Mouse (Mus musculus) inflammation-experienced regulatory T-cells, adult 6 months (primary cell): ENCODE data around the gene Dscaml1. TPM values are rescaled to one million over a fixed set of nuclear protein-coding genes. Genes with fewer than 3 reads are reported as not detected.

Source experiments
- ATAC-seq: one replicate; pipeline ENCODE4 v1.8.0; 2017
- polyA plus RNA-seq, 3 experiments: library from polyadenylated mRNA; unstranded; fragments of 100-300 nt; shearing (Covaris generic); gene quantifications; one replicate each; pipeline ENCODE4 v1.2.1; 2017

Gene Dscaml1
- polyA plus RNA-seq, 3 experiments from 2014 or later, result not detected

- no peak for ATAC-seq
These were observed 147.6 kb downstream of the Dscaml1 start for GRCm38 (mm10) chr9:45574021-45574420.

- ATAC-seq, result no peak
These were observed 153.8 kb downstream of the Dscaml1 start for GRCm38 (mm10) chr9:45580069-45580795.

DNA sequence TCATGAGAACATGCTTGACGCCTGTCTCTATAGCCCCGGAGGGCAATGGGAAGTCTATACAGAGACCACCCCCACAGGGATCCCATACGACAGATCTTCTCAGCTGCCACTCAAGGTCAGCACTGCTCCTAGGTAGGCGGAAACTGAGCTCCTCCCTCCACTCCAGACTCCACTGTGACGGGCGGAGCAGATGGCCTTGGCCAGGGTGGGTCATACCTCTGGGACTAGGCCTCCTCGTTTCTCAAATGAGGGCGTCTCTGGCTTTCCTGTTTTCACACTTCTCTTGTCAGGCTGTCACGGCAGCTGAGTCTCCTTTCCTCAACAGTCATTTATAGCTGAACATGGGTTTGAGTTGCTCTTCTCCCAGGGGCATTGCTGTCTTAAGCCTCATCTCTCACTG is 160.0 kb downstream of the Dscaml1 start:
- ATAC-seq, result no peak

DNA sequence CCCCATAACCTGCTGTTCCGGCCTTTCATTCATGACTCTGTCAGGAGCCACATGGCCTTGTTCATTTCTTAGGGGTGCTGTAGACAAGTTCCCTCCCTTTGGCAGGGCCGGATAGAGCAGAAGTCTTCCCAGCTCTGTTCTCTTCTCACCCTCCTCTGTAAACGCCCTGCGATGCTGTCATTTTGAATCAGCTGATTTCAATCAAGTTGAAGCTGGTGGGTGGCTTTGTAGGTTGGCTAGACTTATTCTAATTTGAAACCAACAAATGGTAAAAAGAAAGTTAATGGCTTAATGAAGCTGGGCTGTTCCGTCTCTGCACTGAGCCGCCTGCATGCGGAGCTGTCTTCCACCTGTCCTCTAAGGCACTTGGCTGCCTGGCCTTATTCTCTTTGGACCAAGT is 161.3 kb downstream of the Dscaml1 start:
- no peak for ATAC-seq

DNA sequence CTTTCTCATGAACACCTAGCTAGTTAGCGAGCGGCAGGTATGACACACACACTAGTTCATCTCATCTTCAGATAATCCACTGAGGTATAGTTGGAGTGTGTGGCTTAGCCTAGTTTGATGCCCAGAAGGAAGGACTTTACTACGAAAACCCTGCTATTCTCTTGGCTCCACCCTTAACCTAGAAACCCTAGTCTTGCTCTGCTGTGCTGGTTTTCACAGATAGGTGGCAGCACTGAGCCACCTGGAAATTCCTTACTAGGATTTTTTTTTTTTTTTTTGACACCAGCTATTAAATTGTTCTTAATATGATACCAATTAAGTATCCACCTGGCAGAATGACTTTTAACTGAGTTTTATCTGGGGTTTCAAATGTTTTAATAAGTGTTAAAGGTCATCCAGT is 163.4 kb downstream of the Dscaml1 start:
- no peak for ATAC-seq

- ATAC-seq, result no peak
These were observed 164.6 kb downstream of the Dscaml1 start for GRCm38 (mm10) chr9:45591061-45591460.

GRCm38 (mm10) chr9:45592374-45592773 is 165.9 kb downstream of the Dscaml1 start:
- no peak for ATAC-seq

- no peak for ATAC-seq
These were observed 171.7 kb downstream of the Dscaml1 start for GRCm38 (mm10) chr9:45598117-45598516.

DNA sequence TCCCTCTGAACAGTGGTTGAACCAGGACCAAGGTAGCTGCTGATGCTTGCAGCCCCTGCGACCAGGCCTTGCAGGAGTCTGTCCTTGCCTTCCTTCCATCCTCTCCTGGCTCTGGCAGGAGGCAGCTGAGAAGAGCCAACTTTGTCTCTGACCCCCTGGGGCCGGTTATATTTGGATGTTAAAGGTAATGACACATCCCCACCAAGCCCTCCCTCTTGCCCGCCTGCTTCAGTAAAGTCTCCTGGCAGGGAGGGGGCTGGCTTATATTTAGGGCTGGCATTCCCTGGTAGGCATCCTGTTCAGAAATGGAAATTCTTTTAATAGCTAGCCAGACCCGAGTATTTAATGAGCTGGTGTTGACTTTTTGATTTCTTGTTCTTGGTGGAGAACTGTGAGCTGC is 172.9 kb downstream of the Dscaml1 start:
- no peak for ATAC-seq

- no peak for ATAC-seq
These were observed 180.9 kb downstream of the Dscaml1 start for GRCm38 (mm10) chr9:45607337-45607736.

DNA sequence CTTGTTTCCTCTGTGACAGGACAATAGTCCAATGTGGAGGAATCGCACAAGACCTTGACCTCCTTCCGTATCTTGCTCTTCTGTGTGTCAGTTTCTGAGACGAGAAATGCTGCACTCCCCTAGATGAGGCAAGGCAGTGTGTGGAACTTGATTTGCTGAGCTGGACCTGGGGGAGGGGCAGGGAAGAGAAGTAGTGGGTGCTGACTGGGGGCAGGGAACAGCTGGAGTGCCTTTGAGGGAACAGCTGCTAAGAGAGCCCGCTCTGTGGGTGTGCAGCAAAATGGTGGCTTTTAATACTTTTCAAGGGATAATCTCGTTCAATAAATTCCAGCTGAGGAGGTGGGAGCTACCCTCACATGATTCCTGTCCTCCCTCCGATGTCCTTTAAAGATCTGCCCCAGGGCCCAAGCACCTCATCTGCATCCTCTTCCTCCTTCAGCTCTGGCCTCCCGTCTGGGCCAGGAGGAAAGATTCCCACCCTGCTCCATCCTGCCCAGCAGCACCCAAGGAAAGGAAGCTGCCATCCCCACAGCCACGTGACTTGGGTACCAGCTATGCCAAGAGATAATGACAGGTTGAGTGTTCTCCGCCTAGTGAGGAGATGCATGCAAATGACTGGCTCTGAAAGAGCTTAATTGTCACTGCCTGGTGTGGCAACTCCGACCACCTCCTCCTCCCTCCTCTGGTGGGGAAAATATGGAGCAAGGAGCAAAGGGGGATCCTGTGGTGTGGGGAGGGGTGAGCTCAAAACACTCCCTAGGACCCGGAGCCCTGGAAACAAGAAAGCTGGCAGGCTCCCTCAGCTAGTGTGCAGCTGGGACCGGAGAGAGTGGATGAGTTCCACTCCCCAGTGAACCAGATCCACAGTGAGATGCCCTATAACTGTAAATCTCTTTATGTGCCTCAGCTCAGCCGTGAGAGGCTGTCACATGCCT is 181.9 kb downstream of the Dscaml1 start:
- ATAC-seq, result no peak

DNA sequence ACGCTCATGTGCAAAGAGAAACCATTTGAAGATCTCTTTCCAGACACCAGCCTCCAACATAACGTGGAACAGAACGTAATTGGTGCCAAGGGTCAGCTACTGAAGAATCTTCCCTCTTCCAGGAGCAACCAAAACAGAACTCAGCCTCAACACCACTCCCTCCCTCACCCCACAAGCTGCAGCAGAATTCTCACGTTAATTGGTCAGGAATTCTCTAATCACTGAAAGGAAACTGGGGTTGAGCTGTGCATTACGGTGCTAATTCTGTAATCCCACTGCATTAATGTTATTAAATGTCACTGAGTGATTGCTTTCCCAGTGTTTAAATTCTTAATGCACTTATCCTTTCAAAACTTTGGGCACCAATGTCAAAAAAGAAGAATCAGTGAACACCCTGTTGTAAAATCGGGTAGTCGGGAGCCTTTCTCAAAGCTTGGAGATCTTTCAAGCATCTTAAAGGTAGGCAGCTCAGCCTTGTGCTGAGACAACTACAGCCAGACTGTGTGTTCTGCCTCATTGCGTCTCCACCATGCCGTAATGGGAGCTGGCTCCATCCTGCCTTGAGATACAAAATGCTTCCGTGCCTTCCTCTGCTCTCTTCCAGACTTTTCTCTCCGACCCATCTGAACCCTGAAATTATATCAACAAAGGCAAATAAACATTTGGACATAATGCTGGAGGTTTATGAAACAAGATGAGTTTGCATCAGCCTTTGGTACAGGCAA is 184.1 kb downstream of the Dscaml1 start:
- no peak for ATAC-seq

DNA sequence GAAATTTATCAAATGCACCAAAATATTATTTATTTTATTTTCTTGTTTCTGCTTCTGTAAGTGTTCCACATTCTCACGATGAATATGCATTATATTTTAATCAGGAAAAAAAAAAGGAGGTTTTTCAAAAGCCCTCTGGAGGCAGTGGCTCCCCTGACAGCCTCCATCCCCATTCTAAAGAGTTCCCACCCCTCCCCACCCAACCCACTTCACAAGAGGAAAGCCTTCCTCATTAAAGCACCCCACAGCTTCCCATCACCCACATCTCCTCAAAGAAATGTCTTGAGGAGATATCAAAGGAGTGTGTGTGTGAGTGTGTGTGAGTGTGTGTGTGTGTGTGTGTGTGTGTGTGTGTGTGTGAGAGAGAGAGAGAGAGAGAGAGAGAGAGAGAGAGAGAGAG is 188.2 kb downstream of the Dscaml1 start:
- no peak for ATAC-seq

GRCm38 (mm10) chr9:45617889-45618288 is 191.5 kb downstream of the Dscaml1 start:
- ATAC-seq, result no peak

- ATAC-seq, result no peak
These were observed 192.0 kb downstream of the Dscaml1 start for GRCm38 (mm10) chr9:45618443-45618842.

GRCm38 (mm10) chr9:45620049-45620448 is 193.6 kb downstream of the Dscaml1 start:
- ATAC-seq, result no peak

- no peak for ATAC-seq
These were observed 194.5 kb downstream of the Dscaml1 start for GRCm38 (mm10) chr9:45620920-45621319.

DNA sequence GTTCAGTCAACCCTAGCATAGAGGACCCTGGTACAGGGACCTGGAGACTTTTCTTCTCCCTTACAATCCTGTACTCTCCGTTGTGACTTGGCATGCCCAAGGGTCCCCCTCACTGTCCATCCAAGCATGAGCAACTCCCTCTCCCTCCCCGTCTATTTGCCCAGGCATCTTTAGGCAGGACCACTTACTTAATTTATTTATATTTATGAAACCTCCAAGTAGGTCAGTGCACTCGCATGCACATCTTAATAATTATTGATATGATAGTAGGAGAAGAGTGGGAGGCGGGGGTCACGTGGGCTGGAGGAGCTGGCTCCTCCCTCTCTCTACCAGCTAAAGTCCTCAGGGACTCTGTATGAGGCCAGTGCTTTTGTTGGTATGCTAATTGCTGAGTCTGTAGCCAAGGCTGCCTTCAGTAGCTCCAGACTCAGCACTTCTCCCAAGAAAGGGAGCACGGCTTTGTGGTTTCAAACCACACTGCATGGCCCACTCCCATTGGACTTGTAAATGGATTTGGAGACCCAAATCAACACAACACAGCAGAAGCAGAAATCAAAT is 199.5 kb downstream of the Dscaml1 start:
- ATAC-seq, result no peak

GRCm38 (mm10) chr9:45632520-45632919 is 206.1 kb downstream of the Dscaml1 start:
- ATAC-seq, result no peak

DNA sequence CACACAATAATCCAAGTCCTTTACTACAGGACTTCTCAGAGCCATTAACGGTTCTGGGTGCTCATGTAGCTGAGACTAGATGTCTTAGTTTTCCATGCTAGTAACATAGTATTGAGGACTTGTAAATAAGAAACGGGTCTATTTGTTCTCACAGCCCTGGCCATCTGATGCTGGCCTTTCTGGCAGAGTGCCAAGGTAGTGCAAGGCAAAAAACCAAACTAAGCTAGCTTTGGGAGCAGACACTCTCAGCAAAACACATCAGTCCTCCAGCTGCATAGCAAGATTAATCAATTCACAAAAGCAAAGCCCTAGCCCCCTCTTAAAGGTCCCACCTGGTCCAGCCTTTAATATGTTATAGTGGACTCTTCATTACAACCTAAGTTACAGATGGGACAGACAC is 206.6 kb downstream of the Dscaml1 start:
- no peak for ATAC-seq

DNA sequence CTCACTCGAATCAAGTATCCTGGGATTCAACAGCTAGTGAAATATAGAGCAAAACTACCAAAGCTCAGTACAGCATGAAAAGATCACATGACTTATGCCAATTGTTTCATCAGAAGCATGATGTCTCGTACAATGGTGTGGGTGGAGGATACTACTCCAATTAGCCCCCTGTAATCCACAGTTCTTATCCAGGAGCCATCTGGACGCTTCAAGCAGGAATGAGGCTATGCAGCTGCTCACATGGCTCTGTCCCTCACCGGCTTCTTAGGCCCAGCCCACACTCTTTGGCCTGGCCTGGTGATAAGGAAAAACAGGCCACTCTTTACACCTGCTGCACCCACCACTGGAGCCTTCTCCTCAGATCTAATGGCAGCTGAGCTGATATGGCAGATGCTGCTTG is 208.6 kb downstream of the Dscaml1 start:
- ATAC-seq, result no peak

DNA sequence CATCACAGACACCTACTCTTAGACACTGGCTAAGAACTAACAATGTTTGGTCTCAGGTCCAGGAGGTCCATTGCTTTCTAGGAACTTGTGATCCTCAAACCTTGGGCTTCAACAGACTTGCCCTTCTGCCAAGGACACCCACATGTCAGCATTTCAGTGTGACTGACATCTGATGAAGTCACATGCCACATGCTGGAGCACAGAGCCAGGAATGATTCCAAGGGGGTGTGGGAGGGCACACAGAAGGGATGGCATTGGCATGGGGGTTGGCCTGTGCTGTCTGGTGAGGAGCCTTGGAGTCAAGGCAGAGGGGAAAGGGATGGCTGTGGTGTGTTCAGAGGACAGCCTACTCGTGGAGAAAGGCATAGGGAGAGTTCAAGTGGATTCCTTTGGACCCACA is 210.9 kb downstream of the Dscaml1 start:
- ATAC-seq, result no peak
